Mouse (Mus musculus) embryo, embryonic 10 days (tissue): ENCODE measurements around the gene Lrrc59.
"Not testable (repeated sequence)": the region's sequence is repeated elsewhere in the genome, so short reads cannot be mapped to it uniquely, and the experiment has no call there.

Source experiments
- DNase-seq: peaks from one replicate; pipeline ENCODE4 v3.0.0-alpha.2; 2015; ENCODE audit warnings: low spot score

Gene Lrrc59

DNA sequence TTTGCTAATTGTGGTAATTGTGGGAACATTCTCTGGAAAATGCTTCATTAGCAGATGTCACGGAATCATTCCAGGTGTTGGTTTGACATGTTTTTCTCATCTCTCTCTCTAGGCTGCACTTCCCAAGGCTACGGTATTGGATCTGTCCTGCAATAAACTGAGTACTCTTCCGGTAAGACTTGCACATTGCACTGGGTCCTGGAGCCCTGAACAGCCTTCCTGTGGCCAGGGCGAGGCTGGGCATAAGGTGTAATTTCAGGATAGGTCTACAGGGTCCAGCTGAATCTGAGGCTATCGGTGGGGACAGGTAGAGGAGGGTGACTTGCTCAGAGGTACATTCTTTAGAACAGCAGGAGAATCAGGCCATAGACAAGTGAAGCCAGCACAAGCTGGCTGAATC is 2.4 kb downstream of the Lrrc59 start:
- DNase-seq = no peak

GRCm38 (mm10) chr11:94632988-94633387 is 3.4 kb downstream of the Lrrc59 start:
- DNase-seq = no peak

- no peak for DNase-seq
These were observed 4.9 kb downstream of the Lrrc59 start for GRCm38 (mm10) chr11:94634431-94634830.

DNA sequence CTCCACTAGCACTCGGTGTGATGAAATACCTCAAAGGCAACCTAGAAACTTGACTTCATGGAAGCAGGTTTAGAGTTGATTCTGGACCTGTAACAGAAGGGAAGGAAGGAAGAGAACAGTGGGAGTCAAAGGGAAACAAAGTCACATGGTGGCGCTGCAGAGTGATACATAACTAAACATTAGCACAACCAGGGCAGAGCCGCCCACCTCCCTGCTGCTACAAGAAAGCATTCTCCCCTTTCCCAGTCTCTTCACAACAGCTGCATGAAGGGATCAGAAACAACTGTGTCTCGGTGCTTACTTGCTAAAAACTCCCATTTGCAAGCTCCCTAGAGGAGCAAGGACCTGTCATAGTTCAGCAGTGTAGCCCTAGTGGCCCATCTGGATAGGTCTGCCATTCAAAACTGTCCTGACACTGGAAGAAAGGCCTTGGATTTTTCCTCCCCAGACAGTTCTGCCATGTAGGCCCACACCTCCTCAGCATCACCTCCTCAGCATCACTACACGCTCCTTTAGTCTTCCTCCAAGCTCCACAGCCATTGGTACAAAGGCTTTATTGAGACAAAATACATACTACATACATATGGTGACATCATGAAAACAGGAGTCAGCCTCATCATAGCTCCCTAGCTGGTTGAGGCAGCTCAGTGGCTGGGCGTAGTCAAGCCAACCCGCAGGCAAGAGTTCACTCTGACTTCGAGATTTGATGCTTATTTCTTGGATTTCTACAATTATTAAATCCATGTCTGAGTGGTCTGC is 15.1 kb downstream of the Lrrc59 start:
- DNase-seq = no peak

DNA sequence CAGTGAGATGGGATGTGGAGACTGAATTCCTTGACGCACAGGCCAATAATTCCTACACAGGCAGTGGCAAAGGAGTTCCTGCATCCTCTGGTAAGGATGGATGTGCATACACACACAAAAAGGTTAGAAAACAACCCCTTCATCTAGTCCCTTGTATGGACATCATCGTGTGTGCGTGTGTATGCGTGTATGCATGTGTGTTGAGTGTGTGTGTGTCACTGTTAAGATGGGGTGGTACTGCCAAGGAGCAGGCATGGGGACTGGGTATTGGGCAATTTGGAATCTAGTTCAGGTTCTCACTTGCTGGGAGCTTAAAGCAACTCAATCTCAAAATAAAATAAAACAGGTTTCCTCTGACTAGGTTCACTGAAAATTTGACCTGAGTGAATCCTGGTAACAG is 16.9 kb downstream of the Lrrc59 start:
- no peak for DNase-seq

GRCm38 (mm10) chr11:94651241-94651640 is 21.7 kb downstream of the Lrrc59 start:
- not testable (repeated sequence) for DNase-seq

GRCm38 (mm10) chr11:94652973-94653372 is 23.4 kb downstream of the Lrrc59 start:
- no peak for DNase-seq

- peak; percentile 84 for DNase-seq
These were observed 24.3 kb downstream of the Lrrc59 start, which contains the start of the genes Mrpl27 and Eme1 for GRCm38 (mm10) chr11:94653663-94654436. Mrpl27 (plus strand) TSS chr11:94653767. Eme1 (minus strand) TSS chr11:94653964.

- no peak for DNase-seq
These were observed 31.8 kb downstream of the Lrrc59 start for GRCm38 (mm10) chr11:94661344-94661743.

- DNase-seq = no peak
These were observed 35.7 kb downstream of the Lrrc59 start for GRCm38 (mm10) chr11:94665281-94665680.

DNA sequence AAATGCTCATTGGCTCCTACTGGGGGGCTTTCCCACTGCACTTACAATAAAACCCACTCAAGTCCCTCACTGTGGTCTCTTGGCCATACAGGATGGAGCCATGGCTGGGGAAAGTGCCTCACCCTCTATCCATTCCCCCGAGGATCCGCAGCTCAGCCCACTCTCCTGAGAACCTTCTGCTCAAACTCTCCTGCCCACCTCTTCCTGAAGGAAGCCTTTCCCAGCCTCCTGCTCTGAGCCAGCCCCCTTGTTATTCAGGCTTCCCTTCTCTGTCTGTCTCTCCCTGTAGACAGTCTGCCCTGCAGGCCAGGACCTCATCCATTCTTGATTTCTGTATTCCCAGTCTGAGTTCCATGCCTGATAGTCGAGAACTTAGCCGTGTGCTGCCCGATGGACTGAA is 45.4 kb downstream of the Lrrc59 start:
- DNase-seq = no peak

DNA sequence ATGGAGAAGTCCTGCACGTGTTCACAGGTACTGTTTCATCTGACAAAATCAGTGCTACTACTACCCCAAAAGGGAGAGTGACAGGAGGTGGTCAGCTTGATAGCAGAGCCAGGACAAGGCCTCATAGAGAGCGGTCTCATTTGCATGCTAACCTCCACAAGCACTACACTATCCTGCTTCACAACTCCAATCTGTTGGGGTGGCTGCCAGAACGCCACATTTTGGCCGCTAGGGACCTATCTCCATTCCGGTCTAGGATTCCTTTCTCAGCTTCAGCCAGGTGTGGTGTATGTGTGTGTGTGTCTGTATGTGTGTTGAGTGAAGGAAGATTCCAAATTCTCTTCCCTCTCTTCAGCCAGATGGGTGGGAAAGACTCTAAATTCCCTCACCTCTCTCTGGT is 45.9 kb downstream of the Lrrc59 start:
- DNase-seq = no peak

DNA sequence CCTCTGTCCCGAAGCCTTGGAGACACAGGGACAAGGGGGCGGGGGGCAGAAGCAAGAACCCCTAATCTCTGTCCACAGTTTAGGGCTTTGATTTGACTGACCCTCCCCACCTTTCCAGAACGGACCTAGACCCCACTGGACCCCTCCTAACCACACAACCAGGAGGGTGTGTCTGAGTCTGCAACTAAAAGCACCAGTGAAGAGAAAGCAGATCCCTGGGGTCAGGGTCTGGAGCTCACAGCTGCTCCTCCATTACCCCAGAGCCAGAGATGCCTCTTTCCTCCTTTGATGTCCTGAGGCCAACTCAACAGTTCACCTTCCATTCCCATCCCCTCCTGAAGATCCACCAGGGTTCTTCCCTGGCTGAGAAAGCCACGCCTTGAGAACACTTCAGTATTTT is 46.7 kb downstream of the Lrrc59 start:
- peak; percentile 28 for DNase-seq

DNA sequence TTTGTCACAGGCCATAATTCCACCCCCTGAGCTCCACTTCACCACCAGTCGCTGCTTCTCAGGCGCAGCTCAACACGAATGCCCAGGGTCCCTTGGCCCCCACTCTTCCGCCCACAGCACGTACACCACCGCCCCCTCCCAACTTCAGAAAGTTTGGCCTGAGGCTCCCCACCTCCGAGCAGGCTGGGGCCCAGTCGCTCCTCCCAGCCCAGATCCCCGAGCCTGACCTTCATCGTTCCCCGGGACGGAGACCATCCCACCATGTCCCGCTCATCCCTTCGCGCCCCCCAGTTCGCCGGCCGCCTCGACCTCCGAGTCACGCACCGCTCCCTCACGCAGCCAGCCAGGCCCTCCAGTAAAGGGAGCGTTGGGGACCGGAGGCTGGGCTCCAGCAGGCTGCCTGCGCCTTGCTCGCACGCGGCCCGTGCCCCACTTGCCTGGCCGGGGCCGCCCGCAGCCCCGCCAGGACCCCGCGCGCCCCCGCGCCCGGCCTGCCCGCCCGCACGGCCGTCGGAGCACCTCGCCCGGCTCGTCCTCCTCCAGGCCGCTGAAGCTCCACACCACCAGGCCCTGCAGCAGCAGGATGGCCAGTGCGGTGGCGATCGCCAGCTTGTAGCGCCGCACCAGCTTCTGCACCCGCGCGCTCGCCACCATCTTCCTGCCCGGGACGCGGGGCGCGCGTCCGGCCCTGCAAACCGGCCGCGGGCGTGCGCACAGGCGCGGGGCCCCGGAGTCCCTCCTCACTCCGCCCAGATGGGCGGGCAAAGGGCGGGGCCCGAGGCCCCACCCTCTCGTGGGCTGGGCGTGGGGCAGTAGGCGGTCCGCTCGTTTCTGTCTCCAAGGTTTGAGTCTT is 47.4 kb downstream of the Lrrc59 start, which contains the start of gene Xylt2:
TSS of gene Xylt2 (minus strand) at position 762 of the 853 bp plus-strand sequence.
- peak; percentile 86 for DNase-seq

DNA sequence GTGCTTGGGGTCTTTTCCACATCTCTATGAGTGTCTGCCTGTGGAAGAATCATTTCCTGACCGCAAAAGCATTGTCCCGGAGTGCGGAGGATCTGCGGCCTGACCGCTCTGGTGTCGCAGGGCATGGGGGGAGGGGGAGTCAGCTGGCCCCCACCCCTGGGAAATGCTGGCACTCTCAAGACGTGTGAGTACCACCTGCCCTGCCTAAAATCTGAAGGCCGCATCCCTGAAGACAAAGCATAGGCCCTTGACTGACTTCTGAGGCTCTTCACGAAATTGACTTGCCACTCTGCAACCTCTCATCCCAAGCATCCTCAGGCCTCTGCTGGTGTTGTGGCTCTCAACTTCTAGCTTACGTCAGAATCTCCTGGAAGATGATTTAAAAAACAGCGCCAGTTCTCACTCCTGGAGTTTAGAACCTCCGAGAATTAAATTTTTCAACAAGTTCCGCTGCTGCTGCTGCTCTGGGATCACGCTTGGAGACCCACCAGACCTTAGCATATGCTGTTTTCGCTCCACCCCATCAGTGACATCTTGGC is 48.1 kb downstream of the Lrrc59 start:
- DNase-seq = no peak

- no peak for DNase-seq
These were observed 51.1 kb downstream of the Lrrc59 start for GRCm38 (mm10) chr11:94680639-94681038.

DNA sequence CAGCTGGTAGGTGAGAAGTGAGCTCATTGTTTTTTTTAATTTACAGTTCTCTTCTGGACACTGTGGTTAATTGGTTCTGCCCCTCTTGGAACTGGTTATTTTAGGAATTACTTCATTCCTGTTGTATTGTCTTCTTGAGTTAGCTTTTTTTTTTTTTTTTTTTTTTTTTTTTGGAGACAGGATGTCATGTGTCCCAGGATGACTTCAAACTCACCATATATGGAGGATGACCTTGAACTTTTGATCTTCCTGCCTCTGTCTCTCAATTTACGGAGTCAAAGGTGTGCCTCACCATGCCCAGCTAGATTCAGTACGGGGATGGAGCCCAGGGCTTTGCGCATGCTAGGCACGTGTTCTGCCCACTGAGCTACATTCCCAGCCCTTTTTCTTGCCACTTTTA is 52.1 kb downstream of the Lrrc59 start:
- no peak for DNase-seq

- no peak for DNase-seq
These were observed 52.9 kb downstream of the Lrrc59 start for GRCm38 (mm10) chr11:94682427-94682826.

DNA sequence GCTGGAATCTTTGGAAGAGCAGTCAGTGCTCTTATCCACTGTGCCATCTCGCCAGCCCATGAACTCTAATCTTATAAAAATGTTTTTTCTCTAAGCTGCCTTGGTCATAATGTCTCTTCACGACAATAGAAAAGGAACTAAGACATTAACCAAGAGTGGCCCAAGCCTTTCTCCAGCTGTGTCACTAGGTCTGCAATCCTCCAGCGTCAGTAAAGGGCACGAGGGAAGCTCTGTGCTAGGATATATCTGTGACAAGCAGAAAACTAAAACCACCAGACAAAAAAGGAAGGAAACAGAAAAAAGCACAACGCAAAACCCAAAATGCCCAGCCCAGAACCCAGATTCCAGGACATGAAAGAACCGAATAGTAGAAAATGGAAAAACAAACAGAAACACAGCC is 57.6 kb downstream of the Lrrc59 start:
- DNase-seq = no peak

- DNase-seq = not testable (repeated sequence)
These were observed 62.9 kb downstream of the Lrrc59 start for GRCm38 (mm10) chr11:94692502-94692901.
